Mouse (Mus musculus) erythroblast, embryonic 14.5 days (primary cell): ENCODE results near the gene Kctd11. TPM values are rescaled to one million over a fixed set of nuclear protein-coding genes. Genes with fewer than 3 reads are reported as not detected.

Experiments used
- H3K27me3 ChIP-seq: 2 replicates; pipeline ENCODE4 v1.6.1; 2012; ENCODE audit warnings: inconsistent platforms; ENCODE audit not compliant: control insufficient read depth
- H3K36me3 ChIP-seq: 2 replicates; pipeline ENCODE4 v1.6.1; 2012; ENCODE audit warnings: mild to moderate bottlenecking, inconsistent platforms; ENCODE audit not compliant: control insufficient read depth
- H3K4me1 ChIP-seq: 2 replicates; pipeline ENCODE4 v1.6.1; 2012; ENCODE audit warnings: inconsistent platforms; ENCODE audit not compliant: control insufficient read depth
- H3K4me3 ChIP-seq: replicated peaks from 2 replicates; pipeline ENCODE3; 2012; ENCODE audit warnings: moderate library complexity, mild to moderate bottlenecking, inconsistent platforms
- H3K9me3 ChIP-seq: 2 replicates; pipeline ENCODE4 v1.6.1; 2012; ENCODE audit warnings: low read length, inconsistent platforms, mixed read lengths; ENCODE audit not compliant: control insufficient read depth
- GATA1 ChIP-seq: IDR thresholded peaks from 2 replicates; pipeline ENCODE4 v1.6.1; 2012; ENCODE audit warnings: low read length, inconsistent platforms, mixed read lengths
- TAL1 ChIP-seq: IDR thresholded peaks from 3 replicates; pipeline ENCODE4 v1.6.1; 2012; ENCODE audit warnings: low read length, inconsistent platforms, mixed read lengths
- polyA plus RNA-seq: library from polyadenylated mRNA; stranded (reverse); fragments of >175 nt; gene quantifications from 2 replicates; pipeline ENCODE4 v1.2.3, GENCODE M21; 2012

The Kctd11 gene
- polyA plus RNA-seq, 1 experiment = 0.02 TPM

DNA sequence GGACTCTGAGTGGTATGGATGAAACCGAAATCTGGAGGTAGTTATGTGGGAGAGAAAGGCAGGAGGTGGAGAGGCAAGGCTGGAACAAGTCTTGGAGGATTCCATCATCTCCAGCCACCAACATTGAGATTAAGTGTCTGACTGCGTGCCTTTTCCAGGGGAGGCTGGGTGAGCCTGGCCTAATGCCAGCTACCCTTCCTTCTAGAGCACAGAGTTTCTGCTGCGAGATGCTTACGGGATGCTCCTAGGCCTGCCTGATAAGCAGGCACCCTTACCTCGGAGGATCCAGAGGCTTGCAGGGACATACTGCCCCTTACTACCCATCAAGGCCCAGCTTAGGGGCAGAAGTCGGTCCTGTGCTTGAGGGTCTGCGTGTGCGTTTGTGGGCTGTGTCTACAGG, 47.7 kb downstream of the Kctd11 start:
- Histone ChIP-seq H3K4me1 (peaks cover 63% of the 10 kb centered on the region), H3K4me3 (peak overlapping the region; percentile 52), H3K9me3 (peaks cover 2% of the 10 kb centered on the region; the same call in 1 of the 2 replicates), H3K36me3 (no peaks in the 10 kb centered on the region), H3K27me3 (peaks cover 64% of the 10 kb centered on the region)
- no peak for TF ChIP-seq GATA1
- no peak for TF ChIP-seq TAL1

DNA sequence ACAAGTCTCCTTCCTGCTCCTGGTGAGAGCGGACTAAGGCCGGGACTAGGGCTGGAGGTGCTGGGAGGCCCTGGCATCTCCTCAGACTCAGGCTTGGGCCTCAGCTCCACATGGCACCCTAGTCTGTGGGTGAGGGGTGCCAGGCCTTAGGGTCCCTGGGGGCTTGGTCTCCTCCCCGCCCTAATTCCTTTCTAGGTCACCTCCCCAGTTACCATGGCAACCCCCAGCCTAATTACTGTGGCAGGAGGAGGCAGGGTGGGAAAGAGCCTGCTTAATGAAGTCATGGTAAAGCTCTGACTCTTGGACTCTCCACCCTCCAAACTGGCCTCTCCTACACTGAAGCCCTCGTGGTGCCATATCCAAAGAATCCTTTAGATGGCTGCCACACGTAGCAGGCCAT, 52.4 kb downstream of the Kctd11 start:
- Histone ChIP-seq H3K9me3 (0 out of 2 replicates have a peak, but pooled peaks cover 3% of the 10 kb centered on the region), H3K27me3 (peaks cover 26% of the 10 kb centered on the region)
- no peak for TF ChIP-seq TAL1

More for the DNA sequence above, 52.4 kb downstream of the Kctd11 start:
- Histone ChIP-seq H3K36me3 (peaks cover 15% of the 10 kb centered on the region), H3K4me3 (no peak overlapping the region), H3K4me1 (peaks cover 29% of the 10 kb centered on the region)

Other genes starting within 250 kb of the Kctd11 start
- 9.7 and 10.3 TPM in 2 replicates for gene Fxr2, start 248.4 kb downstream of the Kctd11 start, polyA plus RNA-seq
- not detected in 2 replicates for gene Sox15, start 226.1 kb downstream of the Kctd11 start, polyA plus RNA-seq
- gene Mpdu1, start 218.8 kb downstream of the Kctd11 start, polyA plus RNA-seq = 3.9 and 4.3 TPM in 2 replicates
- gene Cd68, start 215.3 kb downstream of the Kctd11 start, polyA plus RNA-seq = 0.60 and 0.78 TPM in 2 replicates
- 27.9 and 30.9 TPM in 2 replicates for gene Eif4a1, start 209.0 kb downstream of the Kctd11 start, polyA plus RNA-seq
- gene Senp3, start 199.3 kb downstream of the Kctd11 start, polyA plus RNA-seq = 5.4 and 5.6 TPM in 2 replicates
- gene Tnfsf13, start 195.6 kb downstream of the Kctd11 start, polyA plus RNA-seq = not detected in 2 replicates
- gene Tnfsf12, start 185.6 kb downstream of the Kctd11 start, polyA plus RNA-seq = 0.02 TPM in 1 of 2 replicates, not detected in the other
- gene Tnfsfm13, start 185.3 kb downstream of the Kctd11 start, polyA plus RNA-seq = not detected in 2 replicates
- 14.2 and 14.3 TPM in 2 replicates for gene Polr2a, start 122.8 kb downstream of the Kctd11 start, polyA plus RNA-seq
- not detected in 2 replicates for gene Slc35g3, start 119.4 kb downstream of the Kctd11 start, polyA plus RNA-seq
- 0.07 and 0.33 TPM in 2 replicates for gene Zbtb4, start 115.5 kb downstream of the Kctd11 start, polyA plus RNA-seq
- gene Chrnb1, start 85.5 kb downstream of the Kctd11 start, polyA plus RNA-seq = not detected in 2 replicates
- 0.01 TPM in 1 of 2 replicates, not detected in the other for gene Fgf11, start 79.5 kb downstream of the Kctd11 start, polyA plus RNA-seq
- 0.05 TPM in 1 of 2 replicates, not detected in the other for gene Tmem102, start 75.8 kb downstream of the Kctd11 start, polyA plus RNA-seq
- gene Gm39566, start 66.1 kb downstream of the Kctd11 start, polyA plus RNA-seq = not detected in 2 replicates
- gene Spem2, start 62.9 kb downstream of the Kctd11 start, polyA plus RNA-seq = not detected in 2 replicates
- gene Spem1, start 59.2 kb downstream of the Kctd11 start, polyA plus RNA-seq = not detected in 2 replicates
- gene Nlgn2, start 43.6 kb downstream of the Kctd11 start, polyA plus RNA-seq = 0.13 and 0.16 TPM in 2 replicates
- 204 and 212 TPM in 2 replicates for gene Tmem256, start 42.9 kb downstream of the Kctd11 start, polyA plus RNA-seq
- gene Plscr3, start 35.0 kb downstream of the Kctd11 start, polyA plus RNA-seq = 3.6 and 4.4 TPM in 2 replicates
- gene Tnk1, start 22.7 kb downstream of the Kctd11 start, polyA plus RNA-seq = 0.94 and 1.1 TPM in 2 replicates
- not detected in 2 replicates for gene Tmem95, start 3.4 kb downstream of the Kctd11 start, polyA plus RNA-seq
- gene Acap1, start 14.1 kb upstream of the Kctd11 start, polyA plus RNA-seq = 0.23 and 0.37 TPM in 2 replicates
- gene 2810408A11Rik, start 19.6 kb upstream of the Kctd11 start, polyA plus RNA-seq = 0.14 and 0.18 TPM in 2 replicates
- 5.0 and 5.1 TPM in 2 replicates for gene Neurl4, start 19.7 kb upstream of the Kctd11 start, polyA plus RNA-seq
- 90.4 and 109 TPM in 2 replicates for gene Gps2, start 32.5 kb upstream of the Kctd11 start, polyA plus RNA-seq
- 295 and 310 TPM in 2 replicates for gene Eif5a, start 40.6 kb upstream of the Kctd11 start, polyA plus RNA-seq
- gene Ybx2, start 54.4 kb upstream of the Kctd11 start, polyA plus RNA-seq = 0.29 and 0.38 TPM in 2 replicates
- gene Slc2a4, start 66.8 kb upstream of the Kctd11 start, polyA plus RNA-seq = 6.0 and 7.7 TPM in 2 replicates
- not detected in 2 replicates for gene Cldn7, start 83.4 kb upstream of the Kctd11 start, polyA plus RNA-seq
- gene Ctdnep1, start 99.8 kb upstream of the Kctd11 start, polyA plus RNA-seq = 23.2 and 28.5 TPM in 2 replicates
- gene Elp5, start 101.1 kb upstream of the Kctd11 start, polyA plus RNA-seq = 1.5 and 1.9 TPM in 2 replicates
- gene Gabarap, start 109.7 kb upstream of the Kctd11 start, polyA plus RNA-seq = 50.2 and 55.8 TPM in 2 replicates
- 4.5 and 5.5 TPM in 2 replicates for gene Phf23, start 114.4 kb upstream of the Kctd11 start, polyA plus RNA-seq
- 0.48 and 0.76 TPM in 2 replicates for gene Dvl2, start 119.2 kb upstream of the Kctd11 start, polyA plus RNA-seq
- gene Acadvl, start 134.0 kb upstream of the Kctd11 start, polyA plus RNA-seq = 2.9 and 3.2 TPM in 2 replicates
- gene Dlg4, start 135.5 kb upstream of the Kctd11 start, polyA plus RNA-seq = 0.10 and 0.19 TPM in 2 replicates
- not detected in 2 replicates for gene Asgr1, start 172.7 kb upstream of the Kctd11 start, polyA plus RNA-seq
- gene Asgr2, start 211.2 kb upstream of the Kctd11 start, polyA plus RNA-seq = 0.05 TPM in 1 of 2 replicates, not detected in the other
- 0.02 TPM in 1 of 2 replicates, not detected in the other for gene Mgl2, start 248.9 kb upstream of the Kctd11 start, polyA plus RNA-seq